Mouse (Mus musculus) CH12.LX (cell line): ENCODE data around the gene Retn. TPM values are rescaled to one million over a fixed set of nuclear protein-coding genes. Genes with fewer than 3 reads are reported as not detected.

ENCODE experiments used
- DNase-seq: peaks from one replicate; pipeline ENCODE4 v3.0.0-alpha.2; 2013; ENCODE audit errors: extremely low read depth
- H3K27ac ChIP-seq: 2 replicates; pipeline ENCODE4 v1.5.1; 2012; ENCODE audit warnings: low read depth, mild to moderate bottlenecking, control low read depth, moderate library complexity; ENCODE audit not compliant: insufficient read depth
- H3K27me3 ChIP-seq: replicated peaks from 2 replicates; pipeline ENCODE3; 2012; ENCODE audit warnings: inconsistent platforms
- H3K36me3 ChIP-seq, 2 experiments: replicated peaks in 1 of 2; 2 replicates each; pipeline versions ENCODE3 to v1.6.1; 2012; ENCODE audit warnings: inconsistent platforms in 1 of 2, low read length in 1 of 2, mild to moderate bottlenecking in 1 of 2, mixed read lengths in 1 of 2, moderate library complexity in 1 of 2; ENCODE audit not compliant: control insufficient read depth in 1 of 2, insufficient read depth in 1 of 2
- H3K4me1 ChIP-seq, 2 experiments: 2 replicates each; pipeline ENCODE4 v1.6.1; 2012; ENCODE audit warnings: inconsistent platforms in 1 of 2, moderate library complexity in 1 of 2; ENCODE audit not compliant: insufficient read depth in 2 of 2, control insufficient read depth in 1 of 2
- H3K4me2 ChIP-seq: 2 replicates; pipeline ENCODE4 v1.6.1; 2012; ENCODE audit warnings: low read depth, mild to moderate bottlenecking, control low read depth; ENCODE audit not compliant: poor library complexity, insufficient read depth, severe bottlenecking
- H3K4me3 ChIP-seq, 3 experiments: fragments of 150-350 bp in 1 of 3; sonication (generic) in 1 of 3; replicated peaks in 1 of 3; 2 replicates each; pipeline versions ENCODE3 to v1.5.1; 2011 to 2012; ENCODE audit warnings: low read depth in 2 of 3, low read length in 2 of 3, mild to moderate bottlenecking in 2 of 3, moderate library complexity in 2 of 3, control low read depth in 1 of 3, improper control_type of control experiment in 1 of 3, inconsistent platforms in 1 of 3, mixed read lengths in 1 of 3; ENCODE audit not compliant: poor library complexity in 1 of 3
- H3K79me2 ChIP-seq: replicated peaks from 2 replicates; pipeline ENCODE4 v1.6.1; 2012; ENCODE audit warnings: mild to moderate bottlenecking, moderate library complexity; ENCODE audit not compliant: control insufficient read depth, poor library complexity, insufficient read depth, severe bottlenecking; ENCODE audit errors: extremely low read depth
- H3K9ac ChIP-seq: 2 replicates; pipeline ENCODE4 v1.6.1; 2012; ENCODE audit warnings: low read depth, mild to moderate bottlenecking, control low read depth, moderate library complexity; ENCODE audit not compliant: insufficient read depth
- H3K9me3 ChIP-seq: replicated peaks from 2 replicates; pipeline ENCODE3; 2012; ENCODE audit warnings: low read length, inconsistent platforms, mixed read lengths
- BHLHE40 ChIP-seq: IDR thresholded peaks from 2 replicates; pipeline ENCODE4 v1.6.1; 2011; ENCODE audit warnings: mild to moderate bottlenecking, low read depth, low read length, improper control_type of control experiment
- CHD1 ChIP-seq: IDR thresholded peaks from 2 replicates; pipeline ENCODE4 v1.6.1; 2012; ENCODE audit warnings: low read depth, low read length, improper control_type of control experiment, inconsistent platforms
- CHD2 ChIP-seq: IDR thresholded peaks from 2 replicates; pipeline ENCODE4 v1.6.1; 2011; ENCODE audit warnings: low read length, improper control_type of control experiment
- CTCF ChIP-seq, 2 experiments: IDR thresholded peaks in 1 of 2; conservative IDR thresholded peaks in 1 of 2; 2 replicates each; pipeline ENCODE4 v1.5.1; 2011 to 2012; ENCODE audit warnings: low read depth in 2 of 2, low read length in 2 of 2, improper control_type of control experiment in 1 of 2, inconsistent platforms in 1 of 2, mild to moderate bottlenecking in 1 of 2, moderate library complexity in 1 of 2
- E2F4 ChIP-seq: IDR thresholded peaks from 2 replicates; pipeline ENCODE4 v1.6.1; 2011; ENCODE audit warnings: low read depth, low read length, improper control_type of control experiment; ENCODE audit not compliant: insufficient replicate concordance
- ELF1 ChIP-seq: IDR thresholded peaks from 2 replicates; pipeline ENCODE4 v1.6.1; 2014; ENCODE audit warnings: low read depth, mild to moderate bottlenecking, inconsistent platforms, low read length, improper control_type of control experiment
- HCFC1 ChIP-seq: IDR thresholded peaks from 2 replicates; pipeline ENCODE4 v1.6.1; 2012; ENCODE audit warnings: low read depth, mild to moderate bottlenecking, inconsistent platforms, low read length, improper control_type of control experiment
- IRF4 ChIP-seq: IDR thresholded peaks from 2 replicates; pipeline ENCODE4 v1.6.1; 2014; ENCODE audit warnings: low read depth, mild to moderate bottlenecking, inconsistent platforms, low read length, improper control_type of control experiment
- JUND ChIP-seq: conservative IDR thresholded peaks from 2 replicates; pipeline ENCODE4 v1.6.1; 2011; ENCODE audit warnings: low read depth, low read length, improper control_type of control experiment
- MAX ChIP-seq: IDR thresholded peaks from 2 replicates; pipeline ENCODE4 v1.6.1; 2011; ENCODE audit warnings: low read length, improper control_type of control experiment
- RAD21 ChIP-seq: IDR thresholded peaks from 2 replicates; pipeline ENCODE4 v1.6.1; 2011; ENCODE audit warnings: low read depth, mild to moderate bottlenecking, low read length, improper control_type of control experiment, moderate library complexity
- SMC3 ChIP-seq: IDR thresholded peaks from 2 replicates; pipeline ENCODE4 v1.6.1; 2011; ENCODE audit warnings: low read depth, low read length, improper control_type of control experiment
- TCF12 ChIP-seq: IDR thresholded peaks from 2 replicates; pipeline ENCODE4 v1.6.1; 2014; ENCODE audit warnings: low read depth, mild to moderate bottlenecking, inconsistent platforms, low read length, improper control_type of control experiment
- UBTF ChIP-seq: IDR thresholded peaks from 2 replicates; pipeline ENCODE4 v1.6.1; 2012; ENCODE audit warnings: low read depth, mild to moderate bottlenecking, inconsistent platforms, low read length, improper control_type of control experiment, moderate library complexity
- ZKSCAN1 ChIP-seq: IDR thresholded peaks from 2 replicates; pipeline ENCODE4 v1.6.1; 2012; ENCODE audit warnings: low read depth, inconsistent platforms, low read length, improper control_type of control experiment, borderline replicate concordance
- ZMIZ1 ChIP-seq: IDR thresholded peaks from 2 replicates; pipeline ENCODE4 v1.6.1; 2012; ENCODE audit warnings: low read depth, mild to moderate bottlenecking, inconsistent platforms, low read length, improper control_type of control experiment
- dilution Hi-C: fragments of 300-500 bp; cut with MboI; formaldehyde crosslinking; loops from 2 replicates; pipeline ENCODE4 v1.14.3; 2020; ENCODE audit warnings: low sequenced_read_pairs; ENCODE audit not compliant: extremely low pct_unique_long_range_greater_than_20kb, extremely low pct_ligation_motif_present
- in situ Hi-C: fragments of 300-500 bp; cut with MboI; formaldehyde crosslinking; loops from 3 replicates; pipeline ENCODE4 v1.14.3; 2019; ENCODE audit warnings: low sequenced_read_pairs, low pct_ligation_motif_present, low pct_unique_long_range_greater_than_20kb, mixed read lengths
- polyA plus RNA-seq: library from polyadenylated mRNA; unstranded; fragments of >175 nt; gene quantifications from 2 replicates; pipeline ENCODE4 v1.2.1, GENCODE M21; 2012; ENCODE audit warnings: low read depth; ENCODE audit not compliant: insufficient read length
- total RNA-seq, 2 experiments: library from RNA; depleted of rRNA; stranded (reverse); fragments of 300-350 nt in 1 of 2; fragments of >200 nt in 1 of 2; gene quantifications; 2 replicates each; pipeline ENCODE4 v1.2.3; 2012 to 2014

Gene Retn
- total and polyA plus RNA-seq, 3 experiments = 0.27 TPM; not detected in 2

GRCm38 (mm10) chr8:3631478-3631875, 24.1 kb upstream of the Retn start:
- H3K4me3 ChIP-seq = peak overlapping the region; percentile 91 to 98 (median 97)
- H3K36me3 ChIP-seq = peaks cover 34 to 43% of the 10 kb centered on the region in 2 experiments
- H3K27ac ChIP-seq = peak overlapping the region; percentile 47; the same call in 1 of the 2 replicates
- peaks cover 16% of the 10 kb centered on the region for H3K79me2 ChIP-seq
- TF ChIP-seq HCFC1 = peak; percentile 27; the same call in 1 of the 2 replicates
- peak; percentile 80; the same call in 1 of the 2 replicates for TF ChIP-seq CHD2
- peak; percentile 71 for TF ChIP-seq ELF1
- no peak for TF ChIP-seq ZKSCAN1
- dilution Hi-C loops = no loop called here
- H3K9me3 ChIP-seq = no peaks in the 10 kb centered on the region
- H3K9ac ChIP-seq = peak overlapping the region; percentile 85
- DNase-seq = peak; percentile 56
- peaks cover 7 to 34% of the 10 kb centered on the region in 2 experiments for H3K4me1 ChIP-seq
- H3K4me2 ChIP-seq = peak overlapping the region; percentile 39
- in situ Hi-C loops = no loop called here
- peaks cover 2% of the 10 kb centered on the region for H3K27me3 ChIP-seq

- Histone ChIP-seq H3K9ac (no peak overlapping the region), H3K27me3 (no peaks in the 10 kb centered on the region), H3K4me2 (no peak overlapping the region), H3K36me3 (peaks cover 17 to 25% of the 10 kb centered on the region in 2 experiments), H3K79me2 (no peaks in the 10 kb centered on the region), H3K9me3 (no peaks in the 10 kb centered on the region), H3K4me3 (no peak overlapping the region), H3K4me1 (peaks cover 0 to 13% of the 10 kb centered on the region in 2 experiments; a peak in 2 of 4 replicates), H3K27ac (no peak overlapping the region)
- in situ Hi-C loops (no loop called here), dilution Hi-C loops (no loop called here)
- peak; percentile 75 for DNase-seq
- TF ChIP-seq MAX (no peak), TCF12 (no peak), CHD1 (no peak), E2F4 (no peak), RAD21 (peak; percentile 67), UBTF (no peak), ZMIZ1 (no peak), SMC3 (peak; percentile 49), CTCF (conservative IDR thresholded peaks at IDR 0.05 in 1 of 2, IDR thresholded peaks at IDR 0.05 in 1 of 2; ENCODE audit: low read depth in 2 of 2, low read length in 2 of 2) (peak in 1 of 2 experiments; percentile 68; a peak in 2 of 4 replicates), BHLHE40 (no peak), JUND (no peak), IRF4 (no peak)
Measured at GRCm38 (mm10) chr8:3645804-3646203, 9.8 kb upstream of the Retn start.
